Mouse (Mus musculus): Measurements from ENCODE around the gene Gm20696. TPM values are rescaled to one million over a fixed set of nuclear protein-coding genes. Genes with fewer than 3 reads are reported as not detected.

The Gm20696 gene
- total and polyA plus RNA-seq, 2 experiments from 2014 or later: 2.5 to 3.6 TPM

GRCm38 (mm10) chr6:99337575-99337974 lies 329.0 kb downstream of the Gm20696 start:
- DNase-seq (ENCODE audit: low spot score): no peak
- Histone ChIP-seq H3K36me3 (ENCODE audit: insufficient read depth, low read length) (no peaks in the 10 kb centered on the region), H3K27me3 (ENCODE audit: insufficient read depth, low read length) (no peaks in the 10 kb centered on the region), H3K9me3 (ENCODE audit: low read length) (no peaks in the 10 kb centered on the region), H3K9ac (replicated peaks; ENCODE audit: low read length) (no peak overlapping the region), H3K4me3 (ENCODE audit: low read length) (no peak overlapping the region), H3K27ac (no peak overlapping the region), H3K4me2 (ENCODE audit: low read depth, low read length) (no peak overlapping the region), H3K4me1 (ENCODE audit: insufficient read depth, low read length) (no peaks in the 10 kb centered on the region)
- TF ChIP-seq CTCF (IDR thresholded peaks at IDR 0.05; ENCODE audit: low read depth): no peak
- no peak for ATAC-seq
- 61% methylated on average over 6 of the region's 6 CpGs for WGBS

GRCm38 (mm10) chr6:99336191-99336590 lies 330.4 kb downstream of the Gm20696 start:
- 62% methylated on average over 5 of the region's 5 CpGs for WGBS
- DNase-seq (ENCODE audit: low spot score) (no peak), ATAC-seq (no peak)
- Histone ChIP-seq H3K4me1 (ENCODE audit: insufficient read depth, low read length) (no peaks in the 10 kb centered on the region), H3K27ac (no peak overlapping the region), H3K4me2 (ENCODE audit: low read depth, low read length) (no peak overlapping the region), H3K4me3 (ENCODE audit: low read length) (no peak overlapping the region), H3K36me3 (ENCODE audit: insufficient read depth, low read length) (no peaks in the 10 kb centered on the region), H3K9ac (replicated peaks; ENCODE audit: low read length) (no peak overlapping the region), H3K9me3 (ENCODE audit: low read length) (no peaks in the 10 kb centered on the region), H3K27me3 (ENCODE audit: insufficient read depth, low read length) (no peaks in the 10 kb centered on the region)
- no peak for TF ChIP-seq CTCF (IDR thresholded peaks at IDR 0.05; ENCODE audit: low read depth)

- no peaks in the 10 kb centered on the region for H3K27me3 ChIP-seq (ENCODE audit: insufficient read depth, low read length)
- no peak overlapping the region for H3K9ac ChIP-seq (replicated peaks; ENCODE audit: low read length)
- H3K4me1 ChIP-seq (ENCODE audit: insufficient read depth, low read length): no peaks in the 10 kb centered on the region
- 71% methylated on average over 13 of the region's 13 CpGs for WGBS
- no peak overlapping the region for H3K4me3 ChIP-seq (ENCODE audit: low read length)
- H3K4me2 ChIP-seq (ENCODE audit: low read depth, low read length): no peak overlapping the region
- H3K36me3 ChIP-seq (ENCODE audit: insufficient read depth, low read length): no peaks in the 10 kb centered on the region
- no peaks in the 10 kb centered on the region for H3K9me3 ChIP-seq (ENCODE audit: low read length)
- no peak for DNase-seq (ENCODE audit: low spot score)
- no peak overlapping the region for H3K27ac ChIP-seq
- ATAC-seq: no peak
- no peak for TF ChIP-seq CTCF (IDR thresholded peaks at IDR 0.05; ENCODE audit: low read depth)
Measured at GRCm38 (mm10) chr6:99335174-99335830, 331.3 kb downstream of the Gm20696 start.

GRCm38 (mm10) chr6:99334255-99334654 lies 332.3 kb downstream of the Gm20696 start:
- no peak overlapping the region for H3K9ac ChIP-seq (replicated peaks; ENCODE audit: low read length)
- H3K4me3 ChIP-seq (ENCODE audit: low read length): no peak overlapping the region
- no peak for ATAC-seq
- no peak for TF ChIP-seq CTCF (IDR thresholded peaks at IDR 0.05; ENCODE audit: low read depth)
- no peaks in the 10 kb centered on the region for H3K36me3 ChIP-seq (ENCODE audit: insufficient read depth, low read length)
- no peaks in the 10 kb centered on the region for H3K4me1 ChIP-seq (ENCODE audit: insufficient read depth, low read length)
- WGBS: 98% methylated on average over 3 of the region's 3 CpGs
- H3K9me3 ChIP-seq (ENCODE audit: low read length): no peaks in the 10 kb centered on the region
- H3K27me3 ChIP-seq (ENCODE audit: insufficient read depth, low read length): no peaks in the 10 kb centered on the region
- DNase-seq (ENCODE audit: low spot score): no peak
- no peak overlapping the region for H3K27ac ChIP-seq
- H3K4me2 ChIP-seq (ENCODE audit: low read depth, low read length): no peak overlapping the region

- Histone ChIP-seq H3K9me3 (ENCODE audit: low read length) (no peaks in the 10 kb centered on the region), H3K4me3 (ENCODE audit: low read length) (no peak overlapping the region), H3K4me2 (ENCODE audit: low read depth, low read length) (no peak overlapping the region), H3K36me3 (ENCODE audit: insufficient read depth, low read length) (no peaks in the 10 kb centered on the region), H3K9ac (replicated peaks; ENCODE audit: low read length) (no peak overlapping the region), H3K27me3 (ENCODE audit: insufficient read depth, low read length) (no peaks in the 10 kb centered on the region), H3K4me1 (ENCODE audit: insufficient read depth, low read length) (no peaks in the 10 kb centered on the region), H3K27ac (no peak overlapping the region)
- ATAC-seq: no peak
- WGBS: 89% methylated on average over 5 of the region's 5 CpGs
- DNase-seq (ENCODE audit: low spot score): no peak
- TF ChIP-seq CTCF (IDR thresholded peaks at IDR 0.05; ENCODE audit: low read depth): no peak
Measured at GRCm38 (mm10) chr6:99333127-99333526, 333.5 kb downstream of the Gm20696 start.

- H3K27me3 ChIP-seq (ENCODE audit: insufficient read depth, low read length): no peaks in the 10 kb centered on the region
- ATAC-seq (no peak), DNase-seq (ENCODE audit: low spot score) (no peak)
- H3K27ac ChIP-seq: no peak overlapping the region
- WGBS: 89% methylated on average over 4 of the region's 4 CpGs
- no peak for TF ChIP-seq CTCF (IDR thresholded peaks at IDR 0.05; ENCODE audit: low read depth)
- H3K4me2 ChIP-seq (ENCODE audit: low read depth, low read length): no peak overlapping the region
- no peaks in the 10 kb centered on the region for H3K36me3 ChIP-seq (ENCODE audit: insufficient read depth, low read length)
- H3K9me3 ChIP-seq (ENCODE audit: low read length): no peaks in the 10 kb centered on the region
- H3K4me3 ChIP-seq (ENCODE audit: low read length): no peak overlapping the region
- H3K9ac ChIP-seq (replicated peaks; ENCODE audit: low read length): no peak overlapping the region
- H3K4me1 ChIP-seq (ENCODE audit: insufficient read depth, low read length): no peaks in the 10 kb centered on the region
Measured at GRCm38 (mm10) chr6:99330169-99330568, 336.4 kb downstream of the Gm20696 start.

GRCm38 (mm10) chr6:99328634-99329033 lies 338.0 kb downstream of the Gm20696 start:
- H3K27ac ChIP-seq: no peak overlapping the region
- no peaks in the 10 kb centered on the region for H3K27me3 ChIP-seq (ENCODE audit: insufficient read depth, low read length)
- ATAC-seq (no peak), DNase-seq (ENCODE audit: low spot score) (no peak)
- no peaks in the 10 kb centered on the region for H3K4me1 ChIP-seq (ENCODE audit: insufficient read depth, low read length)
- WGBS: 81% methylated on average over 2 of the region's 2 CpGs
- no peaks in the 10 kb centered on the region for H3K36me3 ChIP-seq (ENCODE audit: insufficient read depth, low read length)
- H3K4me3 ChIP-seq (ENCODE audit: low read length): no peak overlapping the region
- no peak overlapping the region for H3K4me2 ChIP-seq (ENCODE audit: low read depth, low read length)
- H3K9ac ChIP-seq (replicated peaks; ENCODE audit: low read length): no peak overlapping the region
- no peaks in the 10 kb centered on the region for H3K9me3 ChIP-seq (ENCODE audit: low read length)
- no peak for TF ChIP-seq CTCF (IDR thresholded peaks at IDR 0.05; ENCODE audit: low read depth)

All from hindbrain, postnatal 0 days (tissue).